Mouse (Mus musculus) cerebellum, adult (tissue): ENCODE data around the gene Map3k13.

Experiments
- ATAC-seq: cut with Nextera tagmentation; 2 replicates; pipeline ENCODE4 v1.9.2; 2017; ENCODE audit warnings: mild to moderate bottlenecking, moderate library complexity, mixed read lengths; ENCODE audit not compliant: insufficient number of reproducible peaks, low FRiP score, low TSS enrichment

Gene Map3k13

DNA sequence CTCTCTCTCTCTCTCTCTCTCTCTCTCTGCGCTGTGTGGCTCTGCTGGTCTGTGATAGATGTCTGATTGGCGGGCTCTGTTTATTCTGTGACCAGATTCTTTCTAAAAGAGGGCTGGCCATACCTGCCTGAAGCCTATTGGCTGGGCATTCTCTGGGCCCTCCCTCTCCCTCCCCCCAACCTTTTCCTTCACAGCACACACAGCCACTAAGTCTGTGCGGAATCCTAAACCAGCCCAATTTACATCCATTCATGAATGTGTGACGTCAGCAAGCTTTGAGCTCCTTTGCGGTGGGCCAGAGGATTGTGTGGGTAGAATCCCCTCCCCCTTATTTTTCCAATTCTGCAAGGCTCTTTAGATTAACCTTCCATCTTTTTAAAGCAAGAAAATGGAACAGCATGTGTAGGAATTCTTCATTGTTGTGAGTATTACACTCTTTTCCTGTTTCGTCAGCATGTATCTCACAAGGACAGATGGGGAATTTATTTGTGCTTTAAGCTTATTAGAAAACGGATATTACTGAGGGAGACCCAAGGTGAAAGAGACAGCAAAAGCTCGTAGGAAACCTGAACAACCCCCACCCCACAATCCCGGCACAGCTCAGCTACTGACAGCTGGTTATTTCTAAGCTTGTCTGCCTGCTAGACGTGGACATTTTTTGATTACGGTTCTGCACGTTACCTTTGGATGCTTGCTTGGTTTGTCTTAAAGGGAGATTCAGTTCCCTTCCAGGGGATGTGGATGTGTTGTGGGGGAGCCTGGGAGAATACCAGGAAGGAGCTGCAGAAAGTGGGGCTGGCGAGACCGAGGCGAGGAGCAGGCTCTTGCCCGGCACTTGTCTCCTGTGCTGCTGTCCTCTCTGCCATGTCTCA lies 51.9 kb downstream of the Map3k13 start:
- peak; percentile 99 for ATAC-seq

DNA sequence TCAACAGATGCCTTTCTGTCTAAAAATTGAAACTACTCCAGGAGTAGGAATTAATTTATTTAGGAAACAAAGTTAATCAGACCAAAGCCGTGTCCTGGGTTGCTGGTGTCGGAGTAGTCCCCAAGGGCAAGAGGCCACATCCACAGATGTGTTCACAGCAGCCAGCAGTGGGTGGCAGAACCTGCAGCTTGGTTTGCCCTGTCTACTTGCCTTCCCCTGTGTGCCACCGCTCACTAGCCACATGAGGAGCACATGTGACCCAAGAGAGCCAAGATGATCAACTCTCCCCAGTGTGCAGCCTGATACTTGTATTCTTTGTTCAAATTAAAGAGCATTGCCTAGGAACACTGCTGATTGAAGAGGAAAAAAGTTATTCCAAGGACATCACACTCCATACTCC lies 54.3 kb downstream of the Map3k13 start:
- no peak for ATAC-seq

DNA sequence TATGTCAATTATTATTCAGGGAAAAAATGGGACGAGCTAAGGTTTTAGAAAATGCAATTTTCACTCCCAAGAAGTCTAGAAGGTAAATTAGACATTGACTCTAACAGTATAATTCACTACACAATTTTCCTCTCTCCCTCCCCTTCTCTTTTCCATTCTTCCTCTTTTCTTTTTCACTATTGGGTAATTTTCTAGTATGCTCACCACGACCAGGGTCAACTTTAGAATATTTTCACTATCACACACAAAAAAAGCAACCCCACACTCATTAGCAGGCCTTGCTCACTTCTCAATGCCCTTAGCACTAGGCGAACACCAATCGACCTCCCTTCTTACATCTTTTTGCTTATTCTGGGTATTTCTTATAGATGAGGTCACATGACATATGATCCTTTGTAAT lies 54.7 kb downstream of the Map3k13 start:
- ATAC-seq = no peak

DNA sequence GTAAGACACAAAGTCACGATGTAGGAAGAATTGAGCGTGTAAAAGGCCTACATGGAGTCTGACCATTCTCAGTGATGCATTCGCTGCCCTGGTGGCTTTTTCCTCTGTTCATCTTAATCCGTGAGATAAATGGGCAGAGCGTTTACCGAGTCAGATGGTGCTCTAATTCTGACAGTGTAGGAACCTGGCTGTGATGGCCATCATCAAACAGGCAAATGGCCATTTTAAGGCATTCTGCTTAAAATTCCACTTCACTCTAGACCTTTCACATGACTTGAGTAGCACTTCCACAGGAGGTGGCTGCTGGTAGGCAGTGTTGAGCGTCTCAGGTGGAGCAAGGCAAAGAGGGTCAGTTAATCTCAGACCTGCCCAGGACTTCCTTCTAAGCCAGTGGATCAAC lies 58.2 kb downstream of the Map3k13 start:
- 0 out of 2 replicates have a peak, but pooled peaks have one; percentile 45 for ATAC-seq

GRCm38 (mm10) chr16:21853446-21853941 lies 59.3 kb downstream of the Map3k13 start:
- no peak for ATAC-seq

DNA sequence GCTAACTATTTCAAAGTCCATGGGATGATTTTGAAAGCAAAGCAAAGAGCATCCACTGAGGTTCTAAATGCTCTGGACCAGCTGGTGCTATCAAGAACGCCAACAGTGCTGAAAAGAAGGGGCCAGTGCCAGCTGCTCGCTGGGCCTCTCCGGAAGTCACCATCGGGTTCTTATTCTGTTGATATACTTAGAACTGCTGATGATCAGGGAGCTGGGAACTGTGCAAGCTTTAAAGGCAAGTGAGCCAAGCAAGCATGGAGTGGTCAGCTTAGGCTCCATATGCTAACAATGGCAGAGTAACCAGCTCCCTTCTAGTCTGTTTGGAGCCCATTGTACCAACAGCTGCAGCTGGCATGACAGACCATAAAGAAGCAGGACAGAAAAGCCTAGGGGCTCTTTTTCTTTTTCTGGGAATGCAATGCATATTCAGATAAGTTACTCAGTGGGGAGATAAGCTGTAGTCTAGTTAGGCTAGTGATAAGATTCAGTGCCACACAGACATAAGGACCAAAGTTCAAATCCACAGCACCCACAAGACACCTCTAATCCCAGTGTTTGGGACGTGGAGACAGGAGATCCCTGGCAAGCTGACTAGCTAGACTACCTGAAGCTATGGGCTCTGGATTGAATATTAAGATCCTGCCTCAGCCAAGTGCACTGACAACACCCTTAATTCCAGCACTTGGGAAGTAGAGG lies 60.6 kb downstream of the Map3k13 start:
- 0 out of 2 replicates have a peak, but pooled peaks have one; percentile 33 for ATAC-seq

- no peak for ATAC-seq
These were observed 62.0 kb downstream of the Map3k13 start for GRCm38 (mm10) chr16:21856134-21856533.

DNA sequence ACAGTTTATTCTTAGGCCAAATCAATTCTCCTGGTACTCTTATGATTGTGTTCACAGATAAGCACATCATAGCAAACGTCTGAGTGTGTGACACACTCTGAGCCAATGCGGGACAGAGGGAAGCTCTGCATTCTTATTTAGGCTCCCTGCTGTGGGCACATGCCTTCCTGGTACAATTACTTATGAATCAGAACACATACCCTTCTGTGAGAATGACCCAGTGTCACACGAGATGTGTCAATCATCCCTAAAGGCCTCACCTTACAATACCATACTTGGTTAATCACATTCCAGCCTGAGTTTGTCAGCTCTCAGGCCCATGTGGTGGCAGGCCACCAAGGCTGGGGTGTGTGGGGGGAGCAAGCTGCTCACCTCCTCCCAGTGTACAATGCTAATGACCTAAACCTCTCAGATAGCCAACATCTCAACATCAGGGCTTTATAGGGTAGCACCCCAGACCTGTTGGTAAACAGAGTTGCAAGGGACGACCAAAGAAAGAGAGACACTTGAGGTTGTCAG lies 63.0 kb downstream of the Map3k13 start:
- no peak for ATAC-seq

- ATAC-seq = no peak
These were observed 64.0 kb downstream of the Map3k13 start for GRCm38 (mm10) chr16:21858163-21858562.

DNA sequence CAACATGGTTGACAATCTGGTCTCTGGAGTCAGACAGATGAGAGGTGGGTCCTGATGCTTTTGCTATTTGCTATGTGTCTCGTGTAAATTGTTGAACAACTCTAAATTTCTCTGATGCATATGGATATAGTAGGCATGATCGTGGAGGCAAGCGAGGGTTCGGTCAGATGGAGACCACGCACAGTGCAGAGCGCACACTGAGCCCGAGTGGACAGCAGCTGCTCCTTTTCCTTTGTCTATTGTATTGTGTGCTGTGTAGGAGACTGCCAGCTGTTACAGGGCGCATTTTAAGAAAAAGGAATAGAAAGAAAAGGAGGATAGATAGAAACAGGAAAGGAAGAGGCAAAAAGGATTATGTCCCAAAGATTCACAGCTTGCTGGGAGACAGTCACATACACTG lies 64.7 kb downstream of the Map3k13 start:
- no peak for ATAC-seq

DNA sequence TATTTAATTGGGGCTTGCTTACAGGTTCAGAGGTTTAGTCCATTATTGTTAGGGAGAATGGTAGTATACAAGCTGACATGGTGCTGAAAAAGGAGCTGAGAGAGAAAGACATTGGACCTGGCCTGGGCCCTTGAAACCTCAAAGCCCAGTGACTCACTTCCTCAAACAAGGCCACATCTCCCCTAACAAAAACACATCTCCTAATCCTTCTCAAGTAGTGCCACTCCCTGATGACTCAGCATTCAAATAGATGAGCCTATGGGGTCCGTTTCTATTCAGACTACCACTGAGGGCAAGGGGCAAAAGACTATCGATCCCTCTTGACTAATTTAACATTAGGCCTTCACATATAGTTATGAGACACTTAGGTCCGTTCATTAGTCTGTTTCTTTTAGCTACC lies 68.3 kb downstream of the Map3k13 start:
- no peak for ATAC-seq

GRCm38 (mm10) chr16:21865250-21865982 lies 71.3 kb downstream of the Map3k13 start:
- ATAC-seq = no peak

DNA sequence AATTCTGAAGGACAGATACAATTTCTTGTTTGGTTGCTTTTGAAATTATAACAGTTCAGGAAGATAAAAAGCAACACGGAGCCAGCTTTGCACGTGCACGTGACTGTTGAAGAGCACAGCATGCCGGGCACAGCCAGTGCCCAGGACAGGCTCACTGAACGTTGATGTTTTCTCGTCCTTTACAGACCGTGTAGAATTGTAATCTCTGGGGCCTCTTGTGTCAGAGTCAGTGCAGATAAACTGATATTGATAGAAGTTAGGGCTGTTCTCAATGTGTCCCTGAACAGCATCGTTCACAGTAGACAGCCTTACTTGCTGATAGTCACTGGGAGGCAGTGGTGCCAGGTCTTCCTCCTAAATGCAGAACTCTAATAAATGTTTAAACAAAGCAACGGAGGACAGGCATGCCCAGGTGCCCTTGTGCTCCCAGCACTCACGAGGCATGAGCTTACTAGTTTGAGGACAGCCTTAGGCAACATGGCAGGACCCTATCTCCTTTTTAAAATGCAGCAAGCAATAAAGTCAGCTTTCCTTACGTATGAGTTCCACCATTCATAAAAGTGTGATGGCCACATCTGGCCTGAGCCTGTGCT lies 71.9 kb downstream of the Map3k13 start:
- ATAC-seq = no peak

DNA sequence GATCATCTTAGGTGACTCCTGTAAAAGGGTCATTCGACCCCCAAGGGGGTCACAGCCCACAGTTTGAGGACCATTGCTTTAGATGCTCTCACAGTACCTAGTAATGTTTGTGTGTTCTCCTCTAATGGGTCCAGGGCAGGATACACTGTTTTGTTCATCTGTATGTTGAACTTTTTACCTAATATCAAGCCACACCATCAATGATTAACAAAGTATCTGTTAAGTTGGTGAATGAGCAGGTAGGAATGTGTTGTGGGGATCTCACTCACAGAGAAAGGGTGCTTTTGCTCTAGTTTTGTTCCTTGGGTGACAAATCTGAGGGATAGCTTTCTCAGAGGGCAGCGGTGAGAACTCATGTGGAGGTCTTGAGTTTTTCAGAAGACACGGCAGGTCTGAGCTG lies 73.6 kb downstream of the Map3k13 start:
- no peak for ATAC-seq

DNA sequence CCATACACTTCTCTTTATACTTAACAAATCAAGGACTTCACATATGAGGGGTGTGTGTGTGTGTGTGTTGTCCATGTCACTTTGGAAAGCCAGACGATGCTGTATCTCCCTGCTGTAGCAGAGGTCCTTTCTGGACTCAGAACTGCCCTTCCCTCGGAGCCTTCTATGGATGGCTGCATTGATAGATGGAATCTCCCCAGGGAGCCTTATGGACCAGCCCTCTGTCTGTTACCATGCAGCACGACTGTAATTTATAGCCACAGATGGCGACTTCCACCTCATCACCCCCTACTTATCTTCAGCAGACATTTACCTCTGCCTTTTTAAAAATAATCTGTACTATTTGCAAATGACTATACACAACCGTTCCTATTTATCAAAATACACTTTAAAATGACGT lies 74.5 kb downstream of the Map3k13 start:
- ATAC-seq = peak; percentile 76

DNA sequence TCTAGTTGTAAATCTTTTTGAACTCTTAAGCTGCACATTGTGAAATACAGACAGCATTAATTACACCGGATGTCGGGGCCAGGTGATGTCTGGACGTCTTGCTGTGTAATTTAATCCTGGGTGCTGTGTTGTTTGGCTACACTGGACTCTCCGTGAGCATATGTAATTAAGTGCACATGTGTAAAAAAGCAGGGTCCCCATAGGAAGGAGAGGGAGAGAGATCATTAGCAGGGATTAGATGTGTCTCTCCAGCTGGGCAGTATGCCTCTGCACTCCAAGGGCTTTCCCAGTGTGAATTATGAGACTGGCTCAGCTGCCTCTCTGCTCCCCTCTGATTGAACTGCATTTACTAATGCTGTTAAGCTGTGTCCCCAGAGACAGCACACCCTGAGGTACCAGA lies 75.7 kb downstream of the Map3k13 start:
- ATAC-seq = no peak

- ATAC-seq = no peak
These were observed 83.6 kb downstream of the Map3k13 start for GRCm38 (mm10) chr16:21877735-21878134.

GRCm38 (mm10) chr16:21878834-21879233 lies 84.7 kb downstream of the Map3k13 start:
- no peak for ATAC-seq

- ATAC-seq = peak; percentile 80
These were observed 87.0 kb downstream of the Map3k13 start for GRCm38 (mm10) chr16:21881181-21881580.

DNA sequence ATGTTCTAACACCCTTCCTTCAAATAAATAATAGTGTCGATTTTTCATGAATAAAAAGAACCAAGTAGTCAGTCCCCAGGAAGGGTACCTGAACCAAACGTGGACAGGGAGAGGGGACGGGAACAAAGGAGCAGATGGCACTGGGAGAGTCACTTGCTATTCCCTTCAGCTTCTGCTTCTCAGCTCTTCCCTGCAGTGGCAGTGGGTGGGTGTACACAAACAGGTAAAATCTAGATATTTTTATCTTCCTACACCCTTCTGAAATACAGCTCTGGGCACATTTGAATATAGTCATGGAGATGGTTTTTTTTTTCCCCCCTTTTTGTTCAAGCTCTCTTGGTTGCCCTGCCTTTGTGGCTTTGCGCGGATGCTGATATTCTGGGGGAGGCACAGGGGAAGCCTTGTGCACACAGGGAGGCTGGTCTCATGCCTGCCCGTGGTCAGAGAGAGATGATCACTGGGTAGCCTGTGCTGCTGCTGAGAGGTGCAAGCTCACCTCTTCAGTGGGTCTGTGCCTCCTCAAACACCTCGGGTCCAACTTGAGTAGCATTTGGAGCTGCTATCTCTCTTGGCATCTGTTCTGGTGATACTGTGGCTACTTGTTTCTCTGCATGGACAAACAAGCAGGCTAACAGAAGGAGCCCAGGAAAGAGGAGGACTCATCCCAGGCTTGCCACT lies 87.6 kb downstream of the Map3k13 start:
- peak; percentile 56 for ATAC-seq
